Comparison of ENCODE assay signal across 11 mouse cellular contexts in genomic region chr19:42785129-42785528, GRCm38 (mm10). TPM values are rescaled to one million over a fixed set of nuclear protein-coding genes. Genes with fewer than 3 reads are reported as not detected.
DNase-seq lines count a peak whose midpoint lies in the region; ATAC-seq and TF ChIP-seq lines count a peak whose summit lies in the region.
"Had no signal": no experiment of that assay in that cellular context is flagged by ENCODE, and none has a peak within 500 bp of the region (broad histone marks: within the 10 kb centered on the region; RNA-seq: fewer than 3 reads in every experiment).

No protein-coding gene starts in this region.

- peak; percentile 32 for TF ChIP-seq CTCF in hindbrain, postnatal 0 days (IDR thresholded peaks at IDR 0.05; ENCODE audit: low read depth)
- TF ChIP-seq CTCF in MEL (IDR thresholded peaks at IDR 0.05 in 2 of 3, conservative IDR thresholded peaks at IDR 0.05 in 1 of 3; ENCODE audit: control insufficient read depth in 1 of 3, insufficient read depth in 1 of 3, low read depth in 2 of 3, low read length in 3 of 3, poor library complexity in 1 of 3, severe bottlenecking in 1 of 3): peak; percentile 27 to 48 (median 41); a peak in 5 of 6 replicates

- H3K27ac ChIP-seq in hindbrain, postnatal 0 days: no peak overlapping the region
- no peak overlapping the region for H3K27ac ChIP-seq in hindbrain, embryonic 11.5 days (ENCODE audit: low read depth, low read length)
- H3K27ac ChIP-seq in MEL (ENCODE audit: control insufficient read depth, low read depth, low read length): no peak overlapping the region

- H3K4me1 ChIP-seq in hindbrain, postnatal 0 days (ENCODE audit: insufficient read depth, low read length): 0 out of 2 replicates have a peak, but pooled peaks cover 6% of the 10 kb centered on the region
- H3K4me1 ChIP-seq in hindbrain, embryonic 11.5 days (replicated peaks; ENCODE audit: control insufficient read depth, insufficient read depth, low read length): no peaks in the 10 kb centered on the region
- no peaks in the 10 kb centered on the region for H3K4me1 ChIP-seq in MEL (ENCODE audit: control insufficient read depth in 1 of 2, insufficient read depth in 2 of 2, low read length in 2 of 2)

- H3K9ac ChIP-seq in hindbrain, postnatal 0 days (replicated peaks; ENCODE audit: low read length): no peak overlapping the region
- no peak overlapping the region for H3K9ac ChIP-seq in hindbrain, embryonic 11.5 days (ENCODE audit: low read depth, low read length)
- no peak overlapping the region for H3K9ac ChIP-seq in MEL (ENCODE audit: control insufficient read depth, low read depth, low read length, poor library complexity, severe bottlenecking)

- no peak for TF ChIP-seq EP300 in MEL (IDR thresholded peaks at IDR 0.05; ENCODE audit: low read depth in 1 of 2, low read length in 2 of 2)

- no peak for TF ChIP-seq RAD21 in MEL (IDR thresholded peaks at IDR 0.05; ENCODE audit: low read depth, low read length)

- TF ChIP-seq POLR2A in MEL (IDR thresholded peaks at IDR 0.05; ENCODE audit: control insufficient read depth in 1 of 2, insufficient read depth in 1 of 2, low read depth in 1 of 2, low read length in 2 of 2, poor library complexity in 1 of 2): no peak

- no peak overlapping the region for H3K4me3 ChIP-seq in hindbrain, postnatal 0 days (ENCODE audit: low read length)
- no peak overlapping the region for H3K4me3 ChIP-seq in hindbrain, embryonic 11.5 days (ENCODE audit: low read depth, low read length)
- H3K4me3 ChIP-seq in MEL (ENCODE audit: control insufficient read depth in 1 of 2, insufficient read depth in 1 of 2, low read depth in 2 of 2, low read length in 2 of 2): no peak overlapping the region

- H3K4me2 ChIP-seq in hindbrain, postnatal 0 days (ENCODE audit: low read depth, low read length): no peak overlapping the region
- H3K4me2 ChIP-seq in hindbrain, embryonic 11.5 days (replicated peaks; ENCODE audit: low read depth, low read length): no peak overlapping the region

- WGBS in hindbrain, postnatal 0 days: 38% methylated on average over 2 of the region's 2 CpGs
- WGBS in hindbrain, embryonic 11.5 days: 42% methylated on average over 2 of the region's 2 CpGs

- H3K9me3 ChIP-seq in hindbrain, postnatal 0 days (ENCODE audit: low read length): no peaks in the 10 kb centered on the region
- H3K9me3 ChIP-seq in hindbrain, embryonic 11.5 days (ENCODE audit: control insufficient read depth, low read length): no peaks in the 10 kb centered on the region
- no peaks in the 10 kb centered on the region for H3K9me3 ChIP-seq in MEL (replicated peaks; ENCODE audit: insufficient read depth, low read length)

- H3K27me3 ChIP-seq in hindbrain, postnatal 0 days (ENCODE audit: insufficient read depth, low read length): no peaks in the 10 kb centered on the region
- 0 out of 2 replicates have a peak, but pooled peaks cover 2% of the 10 kb centered on the region for H3K27me3 ChIP-seq in hindbrain, embryonic 11.5 days (ENCODE audit: control insufficient read depth, insufficient read depth, low read length)
- H3K27me3 ChIP-seq in MEL (ENCODE audit: control insufficient read depth in 1 of 2, insufficient read depth in 2 of 2, low read length in 2 of 2): peaks cover 14 to 23% of the 10 kb centered on the region in 2 experiments

- DNase-seq in hindbrain, postnatal 0 days (ENCODE audit: low spot score): no peak
- no peak for DNase-seq in hindbrain, embryonic 11.5 days (ENCODE audit: low spot score)
- DNase-seq in A20 (ENCODE audit: low read depth, low spot score) (peak; percentile 13), MEL (ENCODE audit: low read depth, low spot score) (peak; percentile 25)
- DNase-seq in spleen, postnatal 4 days (ENCODE audit: low spot score in 2 of 2): no peak
- no peak for DNase-seq in adrenal gland, postnatal 14 days
- DNase-seq: adrenal gland, adult 2 months; cerebellum, adult 9-11 months; right cerebral cortex, postnatal 4 days had no signal

- H3K79me2 ChIP-seq in MEL (ENCODE audit: control insufficient read depth, insufficient read depth, low read length, poor library complexity): no peaks in the 10 kb centered on the region

- no peaks in the 10 kb centered on the region for H3K36me3 ChIP-seq in hindbrain, postnatal 0 days (ENCODE audit: insufficient read depth, low read length)
- no peaks in the 10 kb centered on the region for H3K36me3 ChIP-seq in hindbrain, embryonic 11.5 days (ENCODE audit: control insufficient read depth, insufficient read depth, low read length)
- no peaks in the 10 kb centered on the region for H3K36me3 ChIP-seq in MEL (ENCODE audit: control insufficient read depth in 1 of 2, insufficient read depth in 2 of 2, low read length in 2 of 2)

- ATAC-seq in hindbrain, postnatal 0 days: no peak
- ATAC-seq in hindbrain, embryonic 11.5 days (ENCODE audit: low FRiP score): no peak
- ATAC-seq in megakaryocyte-erythroid progenitor cell, adult 5-6 weeks (replicated peaks; ENCODE audit: low FRiP score, low TSS enrichment, poor library complexity, severe bottlenecking): peak; percentile 77
- no peak for ATAC-seq in inflammation-experienced regulatory T-cells, adult 6 months

TF ChIP-seq in MEL, 35 proteins besides CTCF, POLR2A, EP300 and RAD21:
- TF ChIP-seq SMC3 (IDR thresholded peaks at IDR 0.05; ENCODE audit: low read depth, low read length): peak; percentile 32
- no peak for TF ChIP-seq KAT2A (conservative IDR thresholded peaks at IDR 0.05; ENCODE audit: low read depth, low read length)

RNA-seq across cellular contexts. Expression of gene Hps1, which starts 5.4 kb away (rescaled TPM):
- 13.6 and 22.2 TPM in 2 replicates for total RNA-seq in hindbrain, postnatal 0 days (2014; rRNA removed)
- 10.0 and 11.9 TPM in 2 replicates for polyA plus RNA-seq in hindbrain, postnatal 0 days (2015; fragmentation: Nextera tagmentation; extraction: Ambion mirVana)
- polyA plus RNA-seq in hindbrain, embryonic 11.5 days (2014; fragmentation: Nextera tagmentation; extraction: Ambion mirVana): 9.7 and 10.6 TPM in 2 replicates
- total RNA-seq in MEL (2012; rRNA removed): 20.0 and 22.6 TPM in 2 replicates
- 10 to 100 TPM in 1 of 2 experiments, not detected in 1; 43.3 TPM for polyA plus RNA-seq in MEL (2012; ENCODE audit: insufficient read depth in 1 of 2, insufficient read length in 2 of 2, low read depth in 1 of 2, low replicate concordance in 2 of 2, missing spikeins in 1 of 2)
- 29.2 and 29.7 TPM in 2 replicates for total RNA-seq in megakaryocyte-erythroid progenitor cell, adult 5-6 weeks (2014; fragmentation: Nextera tagmentation)
- 18.7 and 21.6 TPM in 2 replicates for total RNA-seq in megakaryocyte-erythroid progenitor cell, adult 5-6 weeks (2017)
- polyA plus RNA-seq in inflammation-experienced regulatory T-cells, adult 6 months (2017; shearing (Covaris generic)): 10 to 100 TPM in 2 of 3 experiments, 1 to 10 TPM in 1; 9.9 to 12.1 (median 10.1) TPM
- total RNA-seq in adrenal gland, postnatal 14 days (2021): 18.9 and 19.8 TPM in 2 replicates

RNA-seq across cellular contexts. Expression of gene Pyroxd2, which starts 32.6 kb away (rescaled TPM):
- 1.9 and 3.5 TPM in 2 replicates for total RNA-seq in hindbrain, postnatal 0 days (2014; rRNA removed)
- polyA plus RNA-seq in hindbrain, postnatal 0 days (2015; fragmentation: Nextera tagmentation; extraction: Ambion mirVana): 2.6 and 3.7 TPM in 2 replicates
- 0.67 and 0.88 TPM in 2 replicates for polyA plus RNA-seq in hindbrain, embryonic 11.5 days (2014; fragmentation: Nextera tagmentation; extraction: Ambion mirVana)
- 2.7 and 4.1 TPM in 2 replicates for total RNA-seq in MEL (2012; rRNA removed)
- 10 to 100 TPM in 1 of 2 experiments, not detected in 1; 17.0 TPM for polyA plus RNA-seq in MEL (2012; ENCODE audit: insufficient read depth in 1 of 2, insufficient read length in 2 of 2, low read depth in 1 of 2, low replicate concordance in 2 of 2, missing spikeins in 1 of 2)
- total RNA-seq in megakaryocyte-erythroid progenitor cell, adult 5-6 weeks (2014; fragmentation: Nextera tagmentation): 1.3 and 3.4 TPM in 2 replicates
- 0.42 and 0.76 TPM in 2 replicates for total RNA-seq in megakaryocyte-erythroid progenitor cell, adult 5-6 weeks (2017)
- under 1 TPM in 2 of 3 experiments, not detected in 1; 0.38 to 0.55 TPM for polyA plus RNA-seq in inflammation-experienced regulatory T-cells, adult 6 months (2017; shearing (Covaris generic))
- 18.5 and 19.8 TPM in 2 replicates for total RNA-seq in adrenal gland, postnatal 14 days (2021)

Comparison
In these comparisons a context has a peak if more than half of its experiments do, and no peak if none do; other contexts are left out.
1. DNase-seq: peak in A20 (single experiment) and MEL (single experiment); none in hindbrain, postnatal 0 days (single experiment), hindbrain, embryonic 11.5 days (single experiment), spleen, postnatal 4 days (0 of 2) and adrenal gland, postnatal 14 days (single experiment).